Mouse (Mus musculus) midbrain, embryonic 11.5 days (tissue): ENCODE data around the gene Mas1. TPM values are rescaled to one million over a fixed set of nuclear protein-coding genes. Genes with fewer than 3 reads are reported as not detected.
A peak's percentile ranks its signal among the peaks of the same experiment; 100 is the strongest.
"Not testable (repeated sequence)": the region's sequence is repeated elsewhere in the genome, so short reads cannot be mapped to it uniquely, and the experiment has no call there.

ENCODE experiments used
- ATAC-seq: fragments of 200-750 bp; cut with Nextera tagmentation; 2 replicates; pipeline ENCODE4 v1.8.0; 2017; ENCODE audit warnings: moderate TSS enrichment, moderate library complexity; ENCODE audit not compliant: low FRiP score
- DNase-seq: peaks from one replicate; pipeline ENCODE4 v3.0.0; 2015; ENCODE audit warnings: low spot score; ENCODE audit errors: missing footprints
- H3K27ac ChIP-seq: fragments of 300-500 bp; sonication (generic); 2 replicates; pipeline ENCODE4 v1.5.1; 2014; ENCODE audit warnings: low read depth, low read length
- H3K27me3 ChIP-seq: fragments of 300-500 bp; sonication (generic); 2 replicates; pipeline ENCODE4 v1.6.1; 2014; ENCODE audit warnings: mild to moderate bottlenecking, low read length, moderate library complexity, mixed read lengths; ENCODE audit not compliant: control insufficient read depth, insufficient read depth
- H3K36me3 ChIP-seq: fragments of 300-500 bp; sonication (generic); 2 replicates; pipeline ENCODE4 v1.6.1; 2014; ENCODE audit warnings: mild to moderate bottlenecking, low read length, moderate library complexity, mixed read lengths; ENCODE audit not compliant: control insufficient read depth, insufficient read depth
- H3K4me1 ChIP-seq: fragments of 300-500 bp; sonication (generic); 2 replicates; pipeline ENCODE4 v1.6.1; 2014; ENCODE audit warnings: low read length; ENCODE audit not compliant: control insufficient read depth, insufficient read depth
- H3K4me2 ChIP-seq: fragments of 300-500 bp; sonication (generic); 2 replicates; pipeline ENCODE4 v1.6.1; 2014; ENCODE audit warnings: mild to moderate bottlenecking, moderate library complexity
- H3K4me3 ChIP-seq: fragments of 300-500 bp; sonication (generic); 2 replicates; pipeline ENCODE4 v1.5.1; 2014; ENCODE audit warnings: low read depth, low read length
- H3K9ac ChIP-seq: fragments of 300-500 bp; sonication (generic); 2 replicates; pipeline ENCODE4 v1.6.1; 2014; ENCODE audit warnings: low read length
- H3K9me3 ChIP-seq: fragments of 300-500 bp; sonication (generic); 2 replicates; pipeline ENCODE4 v1.6.1; 2016; ENCODE audit warnings: low read length; ENCODE audit not compliant: control insufficient read depth
- WGBS: fragments of 180-500 bp; shearing (Covaris S2); extraction: QIAGEN DNeasy Blood & Tissue Kit; methylation state at CpG from one replicate; pipeline ENCODE4 v1.1.7; 2014; 5-methylcytosine and 5-hydroxymethylcytosine counted together
- polyA plus RNA-seq: library from polyadenylated mRNA; unstranded; fragments of >200 nt; fragmentation: Nextera tagmentation; extraction: Ambion mirVana; gene quantifications from 2 replicates; pipeline ENCODE4 v1.2.1, GENCODE M21; 2014

Mas1 gene
- polyA plus RNA-seq, 1 experiment from 2014 or later, result not detected

GRCm38 (mm10) chr17:12904349-12904748 lies 36.4 kb upstream of the Mas1 start:
- no peaks in the 10 kb centered on the region for H3K27me3 ChIP-seq
- no peak overlapping the region for H3K4me3 ChIP-seq
- no peak overlapping the region for H3K4me2 ChIP-seq
- 56% methylated on average over 1 of the region's 1 CpGs for WGBS
- H3K27ac ChIP-seq, result no peak overlapping the region
- H3K9me3 ChIP-seq, result no peaks in the 10 kb centered on the region
- ATAC-seq, result no peak
- H3K36me3 ChIP-seq, result no peaks in the 10 kb centered on the region; the same call in none of the 2 replicates
- DNase-seq, result no peak
- H3K9ac ChIP-seq, result no peak overlapping the region
- H3K4me1 ChIP-seq, result peaks cover 8% of the 10 kb centered on the region

GRCm38 (mm10) chr17:12903372-12904333 lies 35.7 kb upstream of the Mas1 start:
- ATAC-seq (peak; percentile 64; the same call in 1 of the 2 replicates), DNase-seq (peak; percentile 87)
- Histone ChIP-seq H3K4me1 (peaks cover 8% of the 10 kb centered on the region), H3K27ac (peak overlapping the region; percentile 10), H3K36me3 (no peaks in the 10 kb centered on the region; the same call in none of the 2 replicates), H3K9me3 (no peaks in the 10 kb centered on the region), H3K27me3 (no peaks in the 10 kb centered on the region), H3K4me2 (no peak overlapping the region), H3K9ac (peak overlapping the region; percentile 3; the same call in 1 of the 2 replicates), H3K4me3 (no peak overlapping the region)
- WGBS, result 18% methylated on average over 11 of the region's 12 CpGs

- H3K9me3 ChIP-seq, result no peaks in the 10 kb centered on the region
- 96% methylated on average over 6 of the region's 6 CpGs for WGBS
- DNase-seq (peak; percentile 69), ATAC-seq (no peak)
- no peak overlapping the region for H3K4me2 ChIP-seq
- H3K4me1 ChIP-seq, result peaks cover 8% of the 10 kb centered on the region
- H3K9ac ChIP-seq, result no peak overlapping the region
- no peak overlapping the region for H3K4me3 ChIP-seq
- no peak overlapping the region for H3K27ac ChIP-seq
- H3K27me3 ChIP-seq, result no peaks in the 10 kb centered on the region
- H3K36me3 ChIP-seq, result no peaks in the 10 kb centered on the region; the same call in none of the 2 replicates
Measured at GRCm38 (mm10) chr17:12902291-12902690, 34.3 kb upstream of the Mas1 start.

- H3K27me3 ChIP-seq, H3K9me3 ChIP-seq, H3K4me1 ChIP-seq, H3K4me2 ChIP-seq, H3K36me3 ChIP-seq, ATAC-seq, H3K27ac ChIP-seq, H3K4me3 ChIP-seq, H3K9ac ChIP-seq: not testable (repeated sequence)
- peak; percentile 28 for DNase-seq
- 53% methylated on average over 2 of the region's 2 CpGs for WGBS
Measured at GRCm38 (mm10) chr17:12898607-12899006, 30.7 kb upstream of the Mas1 start.

- Histone ChIP-seq H3K27ac (no peak overlapping the region), H3K9me3 (no peaks in the 10 kb centered on the region), H3K9ac (no peak overlapping the region), H3K4me1 (no peaks in the 10 kb centered on the region), H3K36me3 (no peaks in the 10 kb centered on the region; the same call in none of the 2 replicates), H3K4me2 (no peak overlapping the region), H3K4me3 (no peak overlapping the region), H3K27me3 (no peaks in the 10 kb centered on the region)
- no peak for ATAC-seq
- WGBS, result 81% methylated on average over 5 of the region's 5 CpGs
- DNase-seq, result peak; percentile 57
Measured at GRCm38 (mm10) chr17:12897674-12898073, 29.7 kb upstream of the Mas1 start.

- ATAC-seq (no peak), DNase-seq (peak; percentile 41)
- no peak overlapping the region for H3K4me2 ChIP-seq
- H3K9ac ChIP-seq, result no peak overlapping the region
- H3K27ac ChIP-seq, result no peak overlapping the region
- H3K9me3 ChIP-seq, result no peaks in the 10 kb centered on the region
- 92% methylated on average over 9 of the region's 9 CpGs for WGBS
- no peak overlapping the region for H3K4me3 ChIP-seq
- H3K4me1 ChIP-seq, result no peaks in the 10 kb centered on the region
- no peaks in the 10 kb centered on the region for H3K27me3 ChIP-seq
- no peaks in the 10 kb centered on the region for H3K36me3 ChIP-seq
Measured at GRCm38 (mm10) chr17:12892033-12892432, 24.1 kb upstream of the Mas1 start.

- DNase-seq, result peak; percentile 39
- Histone ChIP-seq H3K9me3 (no peaks in the 10 kb centered on the region), H3K36me3 (no peaks in the 10 kb centered on the region), H3K4me3 (no peak overlapping the region), H3K27me3 (no peaks in the 10 kb centered on the region), H3K4me2 (no peak overlapping the region), H3K4me1 (no peaks in the 10 kb centered on the region), H3K9ac (no peak overlapping the region), H3K27ac (no peak overlapping the region)
- WGBS, result 90% methylated on average over 4 of the region's 4 CpGs
- no peak for ATAC-seq
Measured at GRCm38 (mm10) chr17:12891054-12891453, 23.1 kb upstream of the Mas1 start.

GRCm38 (mm10) chr17:12887021-12887775 lies 19.3 kb upstream of the Mas1 start:
- no peak overlapping the region for H3K9ac ChIP-seq
- no peaks in the 10 kb centered on the region for H3K27me3 ChIP-seq
- 89% methylated on average over 15 of the region's 15 CpGs for WGBS
- no peaks in the 10 kb centered on the region for H3K9me3 ChIP-seq
- no peaks in the 10 kb centered on the region for H3K36me3 ChIP-seq
- no peak overlapping the region for H3K4me3 ChIP-seq
- H3K4me2 ChIP-seq, result no peak overlapping the region
- DNase-seq (peak; percentile 54), ATAC-seq (no peak)
- no peak overlapping the region for H3K27ac ChIP-seq
- no peaks in the 10 kb centered on the region for H3K4me1 ChIP-seq

GRCm38 (mm10) chr17:12886620-12887019 lies 18.7 kb upstream of the Mas1 start:
- WGBS, result 40% methylated on average over 6 of the region's 6 CpGs
- Histone ChIP-seq H3K27me3 (no peaks in the 10 kb centered on the region), H3K4me1 (no peaks in the 10 kb centered on the region), H3K9ac (no peak overlapping the region), H3K36me3 (no peaks in the 10 kb centered on the region), H3K4me2 (no peak overlapping the region), H3K4me3 (no peak overlapping the region), H3K9me3 (no peaks in the 10 kb centered on the region), H3K27ac (no peak overlapping the region)
- peak; percentile 17 for DNase-seq
- no peak for ATAC-seq
